Mouse (Mus musculus): ENCODE results near the gene Prkci.

DNA sequence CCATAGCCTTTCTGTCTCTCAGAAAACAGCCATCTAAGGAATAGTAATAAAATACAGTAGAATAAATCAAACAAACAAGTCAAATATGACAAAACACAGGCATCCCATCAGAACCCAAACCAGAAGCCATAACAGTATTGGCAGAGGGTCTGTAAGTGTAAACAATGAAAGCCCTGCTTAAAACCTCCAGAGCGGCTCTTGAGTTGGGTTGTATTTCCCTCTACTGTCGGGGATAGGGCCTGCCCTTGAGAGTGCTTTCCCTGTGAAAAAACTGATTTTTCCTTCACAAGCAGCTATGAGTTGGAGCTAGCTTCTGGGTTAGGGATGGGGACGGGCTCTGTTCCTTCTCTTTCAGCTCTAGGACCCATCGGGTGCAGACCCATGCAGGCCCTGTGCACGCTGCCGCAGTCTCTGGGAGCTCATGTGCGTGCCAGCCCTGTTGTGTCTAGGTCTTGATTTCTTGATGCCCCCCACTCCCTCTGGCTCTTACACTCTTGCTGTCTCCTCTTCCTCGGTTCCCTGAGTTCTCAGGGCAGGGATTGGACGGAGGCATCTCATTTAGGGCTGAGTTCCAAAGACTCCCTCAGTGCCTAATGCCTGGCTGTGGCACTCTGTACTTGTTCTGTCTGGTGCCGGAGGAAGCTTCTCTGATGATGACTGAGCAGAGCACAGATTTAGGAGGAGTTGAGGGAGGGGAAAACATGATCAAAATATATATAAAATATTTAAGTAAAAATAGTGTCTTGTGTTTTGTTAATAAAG is 20.3 kb downstream of the Prkci start:
- TF ChIP-seq POLR2A (IDR thresholded peaks at IDR 0.05; ENCODE audit: insufficient read depth, low read length) (no peak), CTCF (IDR thresholded peaks at IDR 0.05; ENCODE audit: low read depth, low read length) (no peak)
